Mouse (Mus musculus) spleen, postnatal 14 days (tissue): Measurements from ENCODE around the gene Crisp2.
"Not testable (repeated sequence)": the region's sequence is repeated elsewhere in the genome, so short reads cannot be mapped to it uniquely, and the experiment has no call there.

Experiments used
- DNase-seq, 2 experiments: peaks; one replicate each; pipeline ENCODE4 v3.0.0; 2021 to 2022; ENCODE audit warnings: low spot score in 2 of 2

Crisp2 gene

DNA sequence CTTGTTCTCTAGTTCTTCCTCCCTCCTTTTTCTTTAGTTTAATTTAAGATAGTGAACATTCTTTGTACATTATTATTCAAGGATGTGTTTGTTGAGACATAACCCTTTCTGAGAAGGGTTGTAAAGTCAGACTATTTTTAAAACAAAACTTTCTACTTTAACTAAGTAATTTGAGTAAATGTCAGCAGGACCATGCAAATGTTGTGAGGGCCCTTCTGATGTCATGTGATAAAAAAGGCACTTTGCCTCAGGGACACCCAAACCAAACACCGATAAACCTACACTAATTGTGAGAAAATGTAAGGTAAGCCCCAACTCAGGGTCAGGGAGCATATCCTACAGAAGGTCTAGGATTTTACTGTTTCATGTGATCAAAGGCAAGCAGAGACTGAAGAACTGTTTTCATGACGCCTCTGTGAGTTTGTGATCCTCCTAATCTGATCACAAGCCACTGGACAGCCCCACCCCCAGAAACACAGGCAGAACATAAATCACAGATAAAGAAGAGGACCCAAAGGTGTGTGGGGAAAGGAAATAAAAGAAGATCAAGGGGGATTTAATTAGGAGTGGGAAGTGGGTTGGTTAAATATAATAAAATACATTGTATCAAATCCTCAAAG lies at the start of gene Crisp2:
Gene Crisp2 (minus strand): TSS at position 51 of the 620 bp plus-strand sequence.
- DNase-seq = no peak

- DNase-seq = no peak
These were observed 48.3 kb upstream of the Crisp2 start for GRCm38 (mm10) chr17:40855065-40855464.

DNA sequence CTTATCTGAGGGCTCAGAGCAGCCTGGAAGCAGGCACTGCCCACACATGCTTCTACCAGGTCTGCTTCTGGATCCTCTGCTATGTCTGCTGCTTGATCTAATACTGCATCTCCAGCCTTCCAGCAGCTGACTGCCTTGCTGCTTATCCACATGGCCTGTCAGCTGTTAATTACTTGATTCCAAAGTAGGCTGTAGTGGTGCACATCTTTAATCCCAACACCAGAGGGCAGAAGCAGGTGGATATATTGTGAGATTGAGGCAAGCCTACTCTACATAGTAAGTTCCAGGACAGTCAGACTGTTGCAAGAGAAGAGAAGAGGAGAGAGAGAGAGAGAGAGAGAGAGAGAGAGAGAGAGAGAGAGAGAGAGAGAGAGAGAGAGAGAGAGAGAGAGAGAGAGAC lies 30.5 kb upstream of the Crisp2 start:
- DNase-seq = no peak

GRCm38 (mm10) chr17:40831870-40832269 lies 25.1 kb upstream of the Crisp2 start:
- DNase-seq = no peak

GRCm38 (mm10) chr17:40824549-40824948 lies 17.7 kb upstream of the Crisp2 start:
- DNase-seq = no peak

DNA sequence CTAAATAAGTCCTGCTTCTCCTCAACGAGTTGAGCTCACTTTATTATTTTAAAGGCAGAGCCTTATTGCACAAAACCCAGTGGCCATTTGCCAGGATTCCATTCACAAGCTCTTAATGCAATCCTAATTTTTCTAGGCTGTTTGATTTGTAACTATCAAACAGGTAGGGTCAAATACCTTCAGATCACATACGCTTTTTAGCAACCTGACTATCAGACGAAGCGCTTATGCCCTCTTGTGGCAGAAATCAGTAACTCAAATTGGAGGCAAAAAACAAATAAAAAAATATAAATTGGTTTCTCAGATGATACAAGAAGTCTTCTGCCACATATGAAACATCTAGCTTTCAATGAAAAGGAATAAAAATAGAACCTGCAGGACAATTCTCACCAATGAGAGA lies 17.0 kb upstream of the Crisp2 start:
- no peak for DNase-seq

GRCm38 (mm10) chr17:40821477-40821876 lies 14.7 kb upstream of the Crisp2 start:
- no peak for DNase-seq

GRCm38 (mm10) chr17:40817340-40817943 lies 10.6 kb upstream of the Crisp2 start:
- no peak for DNase-seq

DNA sequence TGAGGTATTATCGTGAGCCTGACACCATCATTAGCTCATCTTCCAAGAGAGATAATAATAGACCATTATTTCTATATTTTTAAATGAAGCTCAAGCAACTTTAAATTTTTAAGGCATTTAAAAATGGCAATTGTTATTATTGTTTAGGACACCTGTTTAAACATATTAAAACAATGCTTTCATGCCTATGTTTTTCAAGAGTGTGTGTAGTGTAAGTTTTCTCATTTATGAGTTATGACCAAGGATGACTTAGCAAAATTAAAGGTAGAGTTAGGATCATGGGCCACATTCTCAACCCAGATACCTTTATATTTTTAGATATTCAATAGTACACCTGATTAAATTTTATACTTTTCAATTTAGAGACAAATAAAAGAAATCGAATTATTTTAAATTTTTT lies 5.5 kb upstream of the Crisp2 start:
- no peak for DNase-seq

DNA sequence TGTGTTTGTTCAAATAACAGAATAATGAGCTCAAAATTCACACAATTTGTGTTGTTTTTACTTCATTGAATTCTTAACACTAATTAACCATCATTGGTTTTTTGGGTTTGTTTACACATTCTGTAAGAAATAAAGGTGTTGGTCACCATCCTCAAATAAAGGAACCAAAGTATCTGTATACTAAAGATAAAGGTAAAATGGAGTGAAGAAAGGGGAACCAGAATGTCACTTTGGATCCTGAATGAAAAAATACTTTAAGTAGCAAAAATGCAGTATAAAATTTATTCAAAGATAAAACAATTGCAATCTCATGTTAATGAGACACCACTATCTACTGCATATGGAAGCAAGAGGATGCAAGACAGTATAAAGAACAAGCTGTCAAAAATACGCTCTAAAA lies 4.8 kb upstream of the Crisp2 start:
- no peak for DNase-seq

- peak in 1 of 2 experiments; percentile 18 for DNase-seq
These were observed 4.1 kb upstream of the Crisp2 start, which contains the start of gene Rhag for GRCm38 (mm10) chr17:40810934-40811333. Rhag (plus strand) TSS chr17:40811126.

DNA sequence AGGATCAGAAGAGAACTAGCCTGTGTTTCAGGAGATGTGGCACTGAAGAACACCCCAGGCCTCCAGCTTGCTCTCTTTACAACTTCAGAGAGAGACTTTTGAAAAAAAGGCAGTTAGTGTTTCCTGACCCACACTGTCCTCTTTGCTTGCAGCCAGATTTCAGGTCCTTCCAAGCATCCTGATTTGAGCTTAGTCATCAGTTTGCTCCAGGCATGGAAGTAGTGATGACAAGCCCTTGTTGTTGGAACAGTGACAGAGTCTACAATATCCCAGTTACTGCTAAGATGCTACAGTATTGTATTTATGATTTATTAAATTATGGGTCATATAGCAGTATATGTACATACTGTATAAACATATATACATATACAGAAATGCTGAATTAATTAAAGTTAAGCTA lies 1.3 kb upstream of the Crisp2 start:
- DNase-seq = no peak

- DNase-seq = peak; percentile 19 to 37
These were observed 253 bp downstream of the Crisp2 start for GRCm38 (mm10) chr17:40806550-40806949.

GRCm38 (mm10) chr17:40802707-40803340 lies 4.0 kb downstream of the Crisp2 start:
- DNase-seq = no peak

DNA sequence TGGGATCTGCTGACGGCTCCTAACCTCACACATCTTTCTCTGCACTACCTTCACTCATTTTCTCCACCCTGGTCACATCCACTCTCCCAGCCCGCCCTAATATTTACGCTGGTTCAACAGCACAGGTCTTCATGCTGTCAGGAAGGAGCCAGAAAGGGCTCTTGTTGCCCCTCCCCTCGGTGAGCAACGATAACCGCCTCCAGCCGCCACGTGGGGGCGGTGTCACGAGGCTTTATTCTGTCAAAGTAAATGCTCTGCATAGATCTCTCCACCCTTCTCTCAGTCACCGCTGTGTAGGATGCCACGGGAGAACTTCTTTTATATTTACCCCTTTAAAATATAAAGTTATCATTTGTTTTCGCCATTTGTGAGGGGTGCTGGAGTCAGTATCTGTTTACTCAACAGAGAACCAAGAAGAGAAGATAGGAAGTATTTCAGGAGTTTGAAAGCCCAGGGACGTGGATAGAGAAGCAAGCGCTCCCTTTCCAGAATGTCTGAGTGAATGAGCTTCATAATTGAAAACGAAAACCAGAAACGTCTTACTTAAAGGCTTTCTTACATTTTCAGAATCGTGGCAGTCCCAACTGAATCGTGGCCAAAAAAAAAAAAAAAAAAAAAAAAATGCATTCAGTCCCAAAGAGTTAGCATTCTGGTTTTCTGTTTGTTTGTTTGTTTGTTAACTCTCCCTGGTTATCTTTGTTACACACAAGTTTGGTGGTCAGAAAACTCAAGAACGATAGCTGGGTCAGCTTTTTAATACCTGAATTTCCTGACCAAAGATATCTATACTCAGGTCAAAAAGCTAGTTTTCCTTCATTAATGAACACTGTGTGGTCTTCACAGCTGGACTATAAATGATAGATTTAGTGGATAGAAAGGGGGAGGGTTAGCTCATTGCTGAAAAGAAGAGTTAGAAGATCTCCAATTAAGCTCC lies 12.6 kb downstream of the Crisp2 start:
- DNase-seq = peak; percentile 71 to 76

DNA sequence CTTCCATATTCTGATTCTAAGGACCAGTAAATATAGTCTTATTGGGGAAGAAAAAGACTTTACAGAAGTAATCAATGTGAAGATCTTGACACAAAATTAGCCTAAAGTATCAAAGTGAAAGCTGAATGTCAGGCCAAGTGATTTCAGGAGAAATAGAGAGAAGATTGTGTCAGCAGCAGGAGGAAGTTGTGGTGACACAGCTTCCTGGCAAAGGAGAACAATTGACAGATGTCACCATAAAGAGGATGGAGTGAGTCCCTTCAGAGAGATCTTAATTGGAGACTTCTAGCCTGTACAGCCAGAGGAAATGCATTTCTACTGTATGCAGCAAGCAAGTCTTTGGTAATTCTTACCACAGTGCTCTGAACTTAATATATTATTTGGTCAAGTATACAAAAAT lies 16.9 kb downstream of the Crisp2 start:
- no peak for DNase-seq

DNA sequence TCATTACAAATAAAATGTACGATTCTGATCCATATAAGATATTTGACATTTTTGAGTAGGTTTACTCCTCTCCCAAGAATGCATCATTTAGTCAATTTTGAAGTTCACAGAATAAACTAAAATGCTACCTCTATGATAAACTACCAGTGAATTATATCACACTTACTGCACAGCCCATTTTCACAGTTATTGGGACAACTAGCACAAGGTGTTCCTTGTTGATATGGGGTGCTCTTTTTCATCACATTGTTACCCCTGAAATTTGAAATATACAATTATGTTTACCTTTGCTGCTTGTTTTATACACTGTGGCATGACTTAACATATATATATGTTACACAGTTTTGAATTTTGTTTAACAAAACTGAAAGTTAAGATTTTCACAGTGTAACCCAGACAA lies 39.7 kb downstream of the Crisp2 start:
- no peak for DNase-seq

DNA sequence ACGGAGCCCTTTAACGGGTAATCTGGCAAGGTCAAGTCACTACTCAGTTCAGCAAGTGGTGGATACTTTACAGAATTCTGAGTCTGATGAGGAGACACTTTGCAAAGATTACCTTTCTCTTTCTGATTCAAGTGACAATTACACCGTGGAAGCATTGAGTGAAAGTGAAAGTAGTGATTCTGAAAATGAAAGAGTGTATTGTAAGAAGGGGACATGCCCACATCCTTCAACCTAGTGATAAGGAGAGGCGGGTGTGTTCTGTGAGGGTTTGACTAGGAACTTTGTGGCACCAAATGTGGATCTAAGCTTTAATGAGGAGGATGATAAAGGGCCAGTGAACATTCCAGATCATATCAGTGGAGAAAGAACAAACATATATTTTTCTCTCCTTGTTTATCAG lies 43.1 kb downstream of the Crisp2 start:
- DNase-seq = no peak

GRCm38 (mm10) chr17:40731724-40732123 lies 75.1 kb downstream of the Crisp2 start:
- no peak for DNase-seq

- no peak for DNase-seq
These were observed 75.5 kb downstream of the Crisp2 start for GRCm38 (mm10) chr17:40731296-40731695.

DNA sequence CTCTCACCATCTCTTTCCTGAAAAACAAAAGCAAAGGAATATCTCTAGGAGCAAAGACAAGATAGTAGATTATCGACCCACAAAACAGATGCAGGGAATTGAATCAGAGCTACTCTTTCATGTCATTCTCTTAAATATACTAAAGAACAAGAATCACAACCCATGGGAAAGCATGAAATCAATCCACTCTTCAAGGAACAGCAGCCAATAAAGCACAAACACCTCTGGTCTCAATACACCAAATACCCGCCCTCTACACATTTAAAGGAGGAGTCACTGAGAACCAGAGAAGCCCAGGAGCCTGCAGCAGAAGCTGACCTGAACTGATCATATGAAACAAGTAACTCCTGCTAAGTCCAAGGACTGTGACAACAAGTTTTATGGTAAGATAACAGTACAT lies 80.0 kb downstream of the Crisp2 start, which contains the start of gene Esp1:
Gene Esp1 (plus strand): TSS at position 301 of the 400 bp plus-strand sequence.
- no peak for DNase-seq

DNA sequence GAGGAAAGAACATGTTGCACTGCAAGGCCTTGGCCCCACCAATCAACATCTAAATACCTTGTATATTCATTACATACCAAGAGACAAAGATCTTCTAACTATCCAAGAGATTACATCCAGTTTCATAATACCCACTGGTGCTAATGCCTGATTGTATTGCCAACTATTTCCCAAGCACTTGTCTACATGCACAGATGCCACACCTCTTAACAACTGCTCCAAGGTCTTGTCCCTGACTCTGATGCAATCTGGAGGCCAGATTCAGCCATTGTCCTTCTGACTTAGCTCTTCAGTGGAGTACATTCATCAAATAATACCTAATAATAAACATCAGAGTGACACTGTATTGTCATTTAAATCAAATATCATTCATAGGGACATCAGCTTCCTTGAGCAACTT lies 89.7 kb downstream of the Crisp2 start:
- DNase-seq = not testable (repeated sequence)
